Mouse (Mus musculus) embryo, embryonic 10.5 days (tissue): ENCODE results near the gene Cdc7.

Experiments used
- DNase-seq: peaks from one replicate; pipeline ENCODE4 v3.0.0-alpha.2; 2015; ENCODE audit warnings: low spot score

Cdc7 gene

GRCm38 (mm10) chr5:107023951-107024350 lies 59.8 kb downstream of the Cdc7 start:
- no peak for DNase-seq

GRCm38 (mm10) chr5:107025371-107025770 lies 61.2 kb downstream of the Cdc7 start:
- no peak for DNase-seq

- DNase-seq = no peak
Measured at GRCm38 (mm10) chr5:107025809-107026208, 61.7 kb downstream of the Cdc7 start.

DNA sequence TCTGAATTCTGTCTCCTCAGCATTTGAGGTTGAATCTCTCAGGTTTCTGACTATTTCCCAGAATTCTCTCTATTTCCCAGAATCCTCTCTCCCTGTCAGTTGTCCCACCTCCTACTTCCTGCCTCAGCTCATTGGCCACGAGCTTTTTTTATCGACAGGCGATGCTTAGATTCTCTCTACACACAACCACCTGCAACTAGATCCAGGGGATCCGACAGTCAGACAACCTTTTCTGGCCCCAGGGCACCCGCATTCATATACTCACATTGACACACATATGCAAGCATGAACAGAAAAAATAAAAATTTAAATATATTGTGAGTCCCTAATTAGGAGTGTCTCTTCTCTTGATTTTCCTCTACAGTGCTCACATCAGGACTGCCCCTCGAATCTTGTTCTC lies 63.5 kb downstream of the Cdc7 start:
- DNase-seq = no peak

GRCm38 (mm10) chr5:107028557-107028956 lies 64.4 kb downstream of the Cdc7 start:
- DNase-seq = no peak

- no peak for DNase-seq
Measured at GRCm38 (mm10) chr5:107029801-107030200, 65.7 kb downstream of the Cdc7 start.

DNA sequence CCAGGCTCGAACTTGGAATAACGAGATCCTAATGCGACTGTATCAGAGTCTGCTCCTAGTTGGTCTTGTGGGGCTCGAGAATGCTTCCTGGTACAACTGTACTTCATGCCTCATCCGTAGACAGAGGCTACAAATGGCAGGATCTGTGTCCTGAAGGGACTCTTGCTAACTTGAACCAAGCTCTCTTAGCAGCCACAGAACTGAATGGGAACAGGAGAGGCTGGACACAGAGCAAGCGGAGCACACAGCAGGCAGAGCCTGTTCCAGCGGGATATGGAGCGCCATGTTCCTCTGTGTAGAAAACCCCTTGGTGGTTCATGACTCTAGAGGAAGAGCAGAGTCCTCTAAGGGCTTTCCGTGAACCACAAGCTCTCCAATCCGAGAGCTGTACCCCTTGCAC lies 66.7 kb downstream of the Cdc7 start:
- DNase-seq = no peak
